Mouse (Mus musculus) liver, embryonic 14.5 days (tissue): Measurements from ENCODE around the gene Fmnl1.

Experiments
- CTCF ChIP-seq: IDR thresholded peaks from 2 replicates; pipeline ENCODE4 v1.5.1; 2016; ENCODE audit warnings: antibody characterized with exemption, low read depth, control low read depth
- EP300 ChIP-seq: IDR thresholded peaks from 2 replicates; pipeline ENCODE4 v1.6.1; 2016; ENCODE audit warnings: antibody characterized with exemption, low read depth

- TF ChIP-seq CTCF (no peak), EP300 (no peak)
Observed at GRCm38 (mm10) chr11:103244856-103245255, 73.9 kb downstream of the Fmnl1 start.
